Mouse (Mus musculus) adrenal gland, adult 2 months (tissue): ENCODE measurements around the gene Siae. TPM values are rescaled to one million over a fixed set of nuclear protein-coding genes. Genes with fewer than 3 reads are reported as not detected.
A peak's percentile ranks its signal among the peaks of the same experiment; 100 is the strongest.

Source experiments
- DNase-seq: peaks from one replicate; pipeline ENCODE4 v3.0.0; 2021
- polyA plus RNA-seq: library from polyadenylated mRNA; depleted of rRNA; stranded (reverse); fragments of >200 nt; gene quantifications from 2 replicates; pipeline ENCODE4 v1.2.3, GENCODE M21; 2012
- total RNA-seq, 2 experiments: library from RNA; stranded (reverse); gene quantifications; 2 replicates each; pipeline ENCODE4 v1.2.3; 2021

Siae gene
- total and polyA plus RNA-seq, 3 experiments: 4.5 to 17.7 (median 16.5) TPM

GRCm38 (mm10) chr9:37569231-37569835 is 13.8 kb downstream of the Siae start:
- no peak for DNase-seq

GRCm38 (mm10) chr9:37572204-37572876 is 16.8 kb downstream of the Siae start:
- no peak for DNase-seq

GRCm38 (mm10) chr9:37576436-37576930 is 21.0 kb downstream of the Siae start:
- DNase-seq: peak; percentile 50

GRCm38 (mm10) chr9:37583594-37583993 is 28.1 kb downstream of the Siae start:
- DNase-seq: no peak

- DNase-seq: no peak
These were observed 31.2 kb downstream of the Siae start for GRCm38 (mm10) chr9:37586718-37587117.

- DNase-seq: no peak
These were observed 34.9 kb downstream of the Siae start for GRCm38 (mm10) chr9:37590381-37590780.

- no peak for DNase-seq
These were observed 36.5 kb downstream of the Siae start for GRCm38 (mm10) chr9:37592025-37592424.

- DNase-seq: no peak
These were observed 37.1 kb downstream of the Siae start for GRCm38 (mm10) chr9:37592633-37593032.

GRCm38 (mm10) chr9:37593690-37594089 is 38.2 kb downstream of the Siae start:
- no peak for DNase-seq

GRCm38 (mm10) chr9:37595570-37595969 is 40.1 kb downstream of the Siae start:
- DNase-seq: no peak

GRCm38 (mm10) chr9:37598637-37599036 is 43.1 kb downstream of the Siae start:
- DNase-seq: no peak

GRCm38 (mm10) chr9:37600538-37601205 is 45.2 kb downstream of the Siae start:
- no peak for DNase-seq

GRCm38 (mm10) chr9:37605089-37605488 is 49.6 kb downstream of the Siae start:
- no peak for DNase-seq

- no peak for DNase-seq
These were observed 54.1 kb downstream of the Siae start for GRCm38 (mm10) chr9:37609558-37609957.

- DNase-seq: peak; percentile 95
These were observed 57.8 kb downstream of the Siae start, which contains the start of gene Spa17 for GRCm38 (mm10) chr9:37613182-37613910. TSS of gene Spa17 (minus strand) at chr9:37613722.

- no peak for DNase-seq
These were observed 58.4 kb downstream of the Siae start for GRCm38 (mm10) chr9:37613911-37614280.

- DNase-seq: no peak
These were observed 58.8 kb downstream of the Siae start for GRCm38 (mm10) chr9:37614316-37614715.

GRCm38 (mm10) chr9:37615220-37615619 is 59.7 kb downstream of the Siae start:
- no peak for DNase-seq

- DNase-seq: peak; percentile 15
These were observed 61.3 kb downstream of the Siae start for GRCm38 (mm10) chr9:37616770-37617169.

GRCm38 (mm10) chr9:37621290-37621689 is 65.8 kb downstream of the Siae start:
- no peak for DNase-seq

- DNase-seq: no peak
These were observed 68.5 kb downstream of the Siae start for GRCm38 (mm10) chr9:37623981-37624380.

- DNase-seq: no peak
These were observed 69.0 kb downstream of the Siae start for GRCm38 (mm10) chr9:37624502-37624901.
